ENCODE assay signal across 8 mouse cellular contexts in genomic region chr6:72519892-72520663, GRCm38 (mm10). TPM values are rescaled to one million over a fixed set of nuclear protein-coding genes. Genes with fewer than 3 reads are reported as not detected.
A peak's percentile ranks its signal among the peaks of the same experiment; 100 is the strongest.
DNase-seq lines count a peak whose midpoint lies in the region; ATAC-seq and TF ChIP-seq lines count a peak whose summit lies in the region.

No protein-coding gene starts in this region.

- H3K27me3 ChIP-seq in ES-Bruce4 (ENCODE audit: control insufficient read depth, insufficient read depth, low read length, poor library complexity, severe bottlenecking): no peaks in the 10 kb centered on the region
- H3K27me3 ChIP-seq in intestine, embryonic 15.5 days (replicated peaks): no peaks in the 10 kb centered on the region
- H3K27me3 ChIP-seq in stomach, embryonic 15.5 days (replicated peaks): no peaks in the 10 kb centered on the region

- H3K4me1 ChIP-seq in ES-Bruce4 (ENCODE audit: control insufficient read depth, insufficient read depth, low read length): peaks cover 6% of the 10 kb centered on the region
- H3K4me1 ChIP-seq in intestine, embryonic 15.5 days (replicated peaks): peaks cover 12% of the 10 kb centered on the region
- peaks cover 8% of the 10 kb centered on the region; the same call in 1 of the 2 replicates for H3K4me1 ChIP-seq in stomach, embryonic 15.5 days

- peak; percentile 45 for ATAC-seq in intestine, embryonic 15.5 days
- peak; percentile 32; the same call in 1 of the 2 replicates for ATAC-seq in stomach, embryonic 15.5 days (ENCODE audit: insufficient read depth, low FRiP score, low read depth)
- no peak for ATAC-seq in granulocyte monocyte progenitor cell, adult 5-6 weeks (replicated peaks; ENCODE audit: poor library complexity, severe bottlenecking)

- H3K9me3 ChIP-seq in ES-Bruce4 (replicated peaks; ENCODE audit: control insufficient read depth, insufficient read depth, low read length, poor library complexity, severe bottlenecking): no peaks in the 10 kb centered on the region
- H3K9me3 ChIP-seq in intestine, embryonic 15.5 days: no peaks in the 10 kb centered on the region
- H3K9me3 ChIP-seq in stomach, embryonic 15.5 days: no peaks in the 10 kb centered on the region

- H3K4me2 ChIP-seq in intestine, embryonic 15.5 days (replicated peaks): peak overlapping the region; percentile 16; the same call in 1 of the 2 replicates
- H3K4me2 ChIP-seq in stomach, embryonic 15.5 days: 0 out of 2 replicates have a peak overlapping the region, but pooled peaks have one; percentile 8

- WGBS in intestine, embryonic 15.5 days: 30% methylated on average over 10 of the region's 10 CpGs
- 21% methylated on average over 10 of the region's 10 CpGs for WGBS in stomach, embryonic 15.5 days

- no peaks in the 10 kb centered on the region for H3K36me3 ChIP-seq in ES-Bruce4 (ENCODE audit: control insufficient read depth, insufficient read depth, low read length, poor library complexity, severe bottlenecking)
- no peaks in the 10 kb centered on the region for H3K36me3 ChIP-seq in intestine, embryonic 15.5 days
- no peaks in the 10 kb centered on the region for H3K36me3 ChIP-seq in stomach, embryonic 15.5 days

- no peak overlapping the region for H3K9ac ChIP-seq in ES-Bruce4 (ENCODE audit: low read depth, poor library complexity, severe bottlenecking)
- H3K9ac ChIP-seq in intestine, embryonic 15.5 days: no peak overlapping the region
- no peak overlapping the region for H3K9ac ChIP-seq in stomach, embryonic 15.5 days

- peak; percentile 97 for DNase-seq in brain, embryonic 14.5 days (ENCODE audit: low read depth)
- peak; percentile 42 for DNase-seq in gastrocnemius, postnatal 10 days
- peak; percentile 78 for DNase-seq in mesoderm, embryonic 11.5 days (ENCODE audit: low read depth, low spot score)
- no peak for DNase-seq in adrenal gland, postnatal 10 days

- no peak for TF ChIP-seq POLR2A in ES-Bruce4 (IDR thresholded peaks at IDR 0.05; ENCODE audit: insufficient read depth, low read length)
- no peak for TF ChIP-seq POLR2A in brain, embryonic 14.5 days (IDR thresholded peaks at IDR 0.05; ENCODE audit: borderline replicate concordance, extremely low read depth, insufficient read depth, insufficient read length, poor library complexity, severe bottlenecking)

- 0 out of 2 replicates have a peak, but pooled peaks have one; percentile 13 for TF ChIP-seq EP300 in ES-Bruce4 (IDR thresholded peaks at IDR 0.05; ENCODE audit: insufficient read depth, low read depth, low read length)

- TF ChIP-seq CTCF in ES-Bruce4 (IDR thresholded peaks at IDR 0.05; ENCODE audit: low read depth, low read length): no peak
- no peak for TF ChIP-seq CTCF in brain, embryonic 14.5 days (IDR thresholded peaks at IDR 0.05; ENCODE audit: borderline replicate concordance, extremely low read depth, insufficient read depth, insufficient read length)

- H3K27ac ChIP-seq in ES-Bruce4 (ENCODE audit: insufficient read depth, low read length): no peak overlapping the region
- 0 out of 2 replicates have a peak overlapping the region, but pooled peaks have one; percentile 32 for H3K27ac ChIP-seq in intestine, embryonic 15.5 days
- peak overlapping the region; percentile 35; the same call in 1 of the 2 replicates for H3K27ac ChIP-seq in stomach, embryonic 15.5 days

- no peak overlapping the region for H3K4me3 ChIP-seq in ES-Bruce4 (ENCODE audit: low read depth, low read length)
- H3K4me3 ChIP-seq in intestine, embryonic 15.5 days (replicated peaks): no peak overlapping the region
- H3K4me3 ChIP-seq in stomach, embryonic 15.5 days (replicated peaks): no peak overlapping the region

RNA-seq across cellular contexts. Expression of gene Sh2d6, which starts 1.4 kb away (rescaled TPM):
- polyA plus RNA-seq in ES-Bruce4 (2011; ENCODE audit: insufficient read depth, insufficient read length, low read depth, missing spikeins): not detected in 2 replicates
- polyA plus RNA-seq in brain, embryonic 14.5 days (2012; rRNA removed): 1.2 and 1.5 TPM in 2 replicates
- under 1 TPM; 0.54 to 0.79 TPM for total RNA-seq in gastrocnemius, postnatal 10 days (2021)
- polyA plus RNA-seq in intestine, embryonic 15.5 days (2015; fragmentation: Nextera tagmentation; extraction: Ambion mirVana): 0.16 TPM in 1 of 2 replicates, not detected in the other
- polyA plus RNA-seq in stomach, embryonic 15.5 days (2015; fragmentation: Nextera tagmentation; extraction: Ambion mirVana): 0.18 and 0.22 TPM in 2 replicates
- total RNA-seq in adrenal gland, postnatal 10 days (2021): under 1 TPM; 0.27 to 0.48 TPM
- total RNA-seq in granulocyte monocyte progenitor cell, adult 5-6 weeks (2014; fragmentation: Nextera tagmentation): not detected in 2 replicates
- 0.26 and 0.62 TPM in 2 replicates for total RNA-seq in granulocyte monocyte progenitor cell, adult 5-6 weeks (2017)

RNA-seq across cellular contexts. Expression of gene Capg, which starts 24.1 kb away (rescaled TPM):
- 55.8 and 60.3 TPM in 2 replicates for polyA plus RNA-seq in ES-Bruce4 (2011; ENCODE audit: insufficient read depth, insufficient read length, low read depth, missing spikeins)
- polyA plus RNA-seq in brain, embryonic 14.5 days (2012; rRNA removed): 3.4 and 5.3 TPM in 2 replicates
- 10 to 100 TPM; 12.4 to 19.1 TPM for total RNA-seq in gastrocnemius, postnatal 10 days (2021)
- 33.5 and 36.0 TPM in 2 replicates for polyA plus RNA-seq in intestine, embryonic 15.5 days (2015; fragmentation: Nextera tagmentation; extraction: Ambion mirVana)
- 80.9 and 98.6 TPM in 2 replicates for polyA plus RNA-seq in stomach, embryonic 15.5 days (2015; fragmentation: Nextera tagmentation; extraction: Ambion mirVana)
- 10 to 100 TPM; 28.1 to 33.5 TPM for total RNA-seq in adrenal gland, postnatal 10 days (2021)
- total RNA-seq in granulocyte monocyte progenitor cell, adult 5-6 weeks (2014; fragmentation: Nextera tagmentation): 32.4 and 69.3 TPM in 2 replicates
- 52.4 and 56.6 TPM in 2 replicates for total RNA-seq in granulocyte monocyte progenitor cell, adult 5-6 weeks (2017)
